Mouse (Mus musculus): ENCODE measurements around the gene Tes.
"Not testable (repeated sequence)": the region's sequence is repeated elsewhere in the genome, so short reads cannot be mapped to it uniquely, and the experiment has no call there.

Gene Tes

GRCm38 (mm10) chr6:17064936-17065790 lies at the start of gene Tes:
Gene Tes (plus strand): TSS chr6:17065149.
- in situ Hi-C loops (cut with MboI; ENCODE audit: low pct_unique_long_range_greater_than_20kb in 1 of 2, low sequenced_read_pairs in 2 of 2, unreplicated experiment in 1 of 2): no loop called here

GRCm38 (mm10) chr6:17025886-17026285 lies 39.1 kb upstream of the Tes start:
- in situ Hi-C loops (cut with MboI; ENCODE audit: low pct_unique_long_range_greater_than_20kb in 1 of 2, low sequenced_read_pairs in 2 of 2, unreplicated experiment in 1 of 2): loop anchor here in 1 of 2 experiments (5.0 to 10.0 kb wide), 2 partner anchors 66 to 329 kb away; no protein-coding TSS in a partner anchor

GRCm38 (mm10) chr6:17027572-17027971 lies 37.4 kb upstream of the Tes start:
- in situ Hi-C loops (cut with MboI; ENCODE audit: low pct_unique_long_range_greater_than_20kb in 1 of 2, low sequenced_read_pairs in 2 of 2, unreplicated experiment in 1 of 2): loop anchor here in 1 of 2 experiments (5.0 to 10.0 kb wide), 2 partner anchors 65 to 327 kb away; no protein-coding TSS in a partner anchor

GRCm38 (mm10) chr6:17028809-17029208 lies 36.1 kb upstream of the Tes start:
- in situ Hi-C loops (cut with MboI; ENCODE audit: low pct_unique_long_range_greater_than_20kb in 1 of 2, low sequenced_read_pairs in 2 of 2, unreplicated experiment in 1 of 2): loop anchor here in 1 of 2 experiments (5.0 to 10.0 kb wide), 2 partner anchors 63 to 326 kb away; no protein-coding TSS in a partner anchor

- in situ Hi-C loops (cut with MboI; ENCODE audit: low pct_unique_long_range_greater_than_20kb in 1 of 2, low sequenced_read_pairs in 2 of 2, unreplicated experiment in 1 of 2): no loop called here
Measured at GRCm38 (mm10) chr6:17032231-17032728, 32.7 kb upstream of the Tes start.

GRCm38 (mm10) chr6:17034095-17034494 lies 30.9 kb upstream of the Tes start:
- in situ Hi-C loops (cut with MboI; ENCODE audit: low pct_unique_long_range_greater_than_20kb in 1 of 2, low sequenced_read_pairs in 2 of 2, unreplicated experiment in 1 of 2): no loop called here

- in situ Hi-C loops (cut with MboI; ENCODE audit: low pct_unique_long_range_greater_than_20kb in 1 of 2, low sequenced_read_pairs in 2 of 2, unreplicated experiment in 1 of 2): no loop called here
Measured at GRCm38 (mm10) chr6:17035228-17035627, 29.7 kb upstream of the Tes start.

GRCm38 (mm10) chr6:17051432-17052025 lies 13.4 kb upstream of the Tes start:
- in situ Hi-C loops (cut with MboI; ENCODE audit: low pct_unique_long_range_greater_than_20kb in 1 of 2, low sequenced_read_pairs in 2 of 2, unreplicated experiment in 1 of 2): no loop called here

GRCm38 (mm10) chr6:17053028-17053660 lies 11.8 kb upstream of the Tes start:
- in situ Hi-C loops (cut with MboI; ENCODE audit: low pct_unique_long_range_greater_than_20kb in 1 of 2, low sequenced_read_pairs in 2 of 2, unreplicated experiment in 1 of 2): no loop called here

- in situ Hi-C loops (cut with MboI; ENCODE audit: low pct_unique_long_range_greater_than_20kb in 1 of 2, low sequenced_read_pairs in 2 of 2, unreplicated experiment in 1 of 2): no loop called here
Measured at GRCm38 (mm10) chr6:17054781-17055180, 10.2 kb upstream of the Tes start.

- in situ Hi-C loops (cut with MboI; ENCODE audit: low pct_unique_long_range_greater_than_20kb in 1 of 2, low sequenced_read_pairs in 2 of 2, unreplicated experiment in 1 of 2): no loop called here
Measured at GRCm38 (mm10) chr6:17055659-17056058, 9.3 kb upstream of the Tes start.

- in situ Hi-C loops (cut with MboI; ENCODE audit: low pct_unique_long_range_greater_than_20kb in 1 of 2, low sequenced_read_pairs in 2 of 2, unreplicated experiment in 1 of 2): no loop called here
Measured at GRCm38 (mm10) chr6:17059501-17059900, 5.4 kb upstream of the Tes start.

- in situ Hi-C loops (cut with MboI; ENCODE audit: low pct_unique_long_range_greater_than_20kb in 1 of 2, low sequenced_read_pairs in 2 of 2, unreplicated experiment in 1 of 2): no loop called here
Measured at GRCm38 (mm10) chr6:17060154-17060553, 4.8 kb upstream of the Tes start.

GRCm38 (mm10) chr6:17061826-17062225 lies 3.1 kb upstream of the Tes start:
- in situ Hi-C loops (cut with MboI; ENCODE audit: low pct_unique_long_range_greater_than_20kb in 1 of 2, low sequenced_read_pairs in 2 of 2, unreplicated experiment in 1 of 2): not testable (repeated sequence)

- in situ Hi-C loops (cut with MboI; ENCODE audit: low pct_unique_long_range_greater_than_20kb in 1 of 2, low sequenced_read_pairs in 2 of 2, unreplicated experiment in 1 of 2): no loop called here
Measured at GRCm38 (mm10) chr6:17062366-17062765, 2.6 kb upstream of the Tes start.

- in situ Hi-C loops (cut with MboI; ENCODE audit: low pct_unique_long_range_greater_than_20kb in 1 of 2, low sequenced_read_pairs in 2 of 2, unreplicated experiment in 1 of 2): no loop called here
Measured at GRCm38 (mm10) chr6:17065791-17066169, 831 bp downstream of the Tes start.

GRCm38 (mm10) chr6:17066211-17066940 lies 1.4 kb downstream of the Tes start:
- in situ Hi-C loops (cut with MboI; ENCODE audit: low pct_unique_long_range_greater_than_20kb in 1 of 2, low sequenced_read_pairs in 2 of 2, unreplicated experiment in 1 of 2): no loop called here

GRCm38 (mm10) chr6:17071899-17072298 lies 7.0 kb downstream of the Tes start:
- in situ Hi-C loops (cut with MboI; ENCODE audit: low pct_unique_long_range_greater_than_20kb in 1 of 2, low sequenced_read_pairs in 2 of 2, unreplicated experiment in 1 of 2): no loop called here
